Mouse (Mus musculus): ENCODE data around the gene Zbed5. TPM values are rescaled to one million over a fixed set of nuclear protein-coding genes. Genes with fewer than 3 reads are reported as not detected.

Gene Zbed5
- polyA plus RNA-seq, 1 experiment from 2014 or later, result 19.9 TPM

- Histone ChIP-seq H3K9ac (replicated peaks; ENCODE audit: low read depth, low read length) (no peak overlapping the region), H3K4me1 (replicated peaks; ENCODE audit: control insufficient read depth, insufficient read depth, low read length) (no peaks in the 10 kb centered on the region), H3K9me3 (ENCODE audit: control insufficient read depth, low read length) (no peaks in the 10 kb centered on the region), H3K36me3 (ENCODE audit: control insufficient read depth, insufficient read depth) (no peaks in the 10 kb centered on the region), H3K4me3 (replicated peaks; ENCODE audit: low read length) (no peak overlapping the region), H3K4me2 (ENCODE audit: low read length) (no peak overlapping the region), H3K27ac (ENCODE audit: low read length) (no peak overlapping the region), H3K27me3 (replicated peaks; ENCODE audit: control insufficient read depth, insufficient read depth, low read length) (no peaks in the 10 kb centered on the region)
- WGBS, result 92% methylated on average over 19 of the region's 19 CpGs
- ATAC-seq, result no peak
Measured at GRCm38 (mm10) chr5:129869238-129869995, 26.1 kb upstream of the Zbed5 start.

- no peaks in the 10 kb centered on the region for H3K27me3 ChIP-seq (replicated peaks; ENCODE audit: control insufficient read depth, insufficient read depth, low read length)
- H3K9ac ChIP-seq (replicated peaks; ENCODE audit: low read depth, low read length), result no peak overlapping the region
- no peaks in the 10 kb centered on the region for H3K4me1 ChIP-seq (replicated peaks; ENCODE audit: control insufficient read depth, insufficient read depth, low read length)
- 83% methylated on average over 2 of the region's 2 CpGs for WGBS
- no peak overlapping the region for H3K4me3 ChIP-seq (replicated peaks; ENCODE audit: low read length)
- no peak overlapping the region for H3K27ac ChIP-seq (ENCODE audit: low read length)
- no peak overlapping the region for H3K4me2 ChIP-seq (ENCODE audit: low read length)
- H3K9me3 ChIP-seq (ENCODE audit: control insufficient read depth, low read length), result no peaks in the 10 kb centered on the region
- H3K36me3 ChIP-seq (ENCODE audit: control insufficient read depth, insufficient read depth), result no peaks in the 10 kb centered on the region
- ATAC-seq, result no peak
Measured at GRCm38 (mm10) chr5:129871238-129871637, 24.3 kb upstream of the Zbed5 start.

GRCm38 (mm10) chr5:129873942-129874341 is 21.6 kb upstream of the Zbed5 start:
- 89% methylated on average over 12 of the region's 12 CpGs for WGBS
- no peak overlapping the region for H3K4me3 ChIP-seq (replicated peaks; ENCODE audit: low read length)

GRCm38 (mm10) chr5:129875098-129875497 is 20.4 kb upstream of the Zbed5 start:
- no peaks in the 10 kb centered on the region for H3K4me1 ChIP-seq (replicated peaks; ENCODE audit: control insufficient read depth, insufficient read depth, low read length)
- H3K36me3 ChIP-seq (ENCODE audit: control insufficient read depth, insufficient read depth), result no peaks in the 10 kb centered on the region
- no peaks in the 10 kb centered on the region for H3K9me3 ChIP-seq (ENCODE audit: control insufficient read depth, low read length)
- no peak overlapping the region for H3K27ac ChIP-seq (ENCODE audit: low read length)
- no peak overlapping the region for H3K4me2 ChIP-seq (ENCODE audit: low read length)
- no peak overlapping the region for H3K9ac ChIP-seq (replicated peaks; ENCODE audit: low read depth, low read length)
- ATAC-seq, result no peak
- WGBS, result 85% methylated on average over 11 of the region's 11 CpGs
- H3K27me3 ChIP-seq (replicated peaks; ENCODE audit: control insufficient read depth, insufficient read depth, low read length), result no peaks in the 10 kb centered on the region
- H3K4me3 ChIP-seq (replicated peaks; ENCODE audit: low read length), result no peak overlapping the region

More at GRCm38 (mm10) chr5:129873942-129874341, 21.6 kb upstream of the Zbed5 start:
- H3K9ac ChIP-seq (replicated peaks; ENCODE audit: low read depth, low read length), result no peak overlapping the region
- H3K27ac ChIP-seq (ENCODE audit: low read length), result no peak overlapping the region
- ATAC-seq, result no peak
- no peaks in the 10 kb centered on the region for H3K9me3 ChIP-seq (ENCODE audit: control insufficient read depth, low read length)
- H3K4me1 ChIP-seq (replicated peaks; ENCODE audit: control insufficient read depth, insufficient read depth, low read length), result no peaks in the 10 kb centered on the region
- H3K27me3 ChIP-seq (replicated peaks; ENCODE audit: control insufficient read depth, insufficient read depth, low read length), result no peaks in the 10 kb centered on the region
- H3K4me2 ChIP-seq (ENCODE audit: low read length), result no peak overlapping the region
- H3K36me3 ChIP-seq (ENCODE audit: control insufficient read depth, insufficient read depth), result no peaks in the 10 kb centered on the region

GRCm38 (mm10) chr5:129877731-129878455 is 17.6 kb upstream of the Zbed5 start:
- Histone ChIP-seq H3K9me3 (ENCODE audit: control insufficient read depth, low read length) (no peaks in the 10 kb centered on the region), H3K4me2 (ENCODE audit: low read length) (no peak overlapping the region), H3K36me3 (ENCODE audit: control insufficient read depth, insufficient read depth) (peaks cover 17% of the 10 kb centered on the region), H3K4me3 (replicated peaks; ENCODE audit: low read length) (no peak overlapping the region), H3K27ac (ENCODE audit: low read length) (no peak overlapping the region), H3K9ac (replicated peaks; ENCODE audit: low read depth, low read length) (no peak overlapping the region), H3K4me1 (replicated peaks; ENCODE audit: control insufficient read depth, insufficient read depth, low read length) (no peaks in the 10 kb centered on the region), H3K27me3 (replicated peaks; ENCODE audit: control insufficient read depth, insufficient read depth, low read length) (no peaks in the 10 kb centered on the region)
- no peak for ATAC-seq
- 84% methylated on average over 9 of the region's 9 CpGs for WGBS

- no peaks in the 10 kb centered on the region for H3K4me1 ChIP-seq (replicated peaks; ENCODE audit: control insufficient read depth, insufficient read depth, low read length)
- H3K9me3 ChIP-seq (ENCODE audit: control insufficient read depth, low read length), result no peaks in the 10 kb centered on the region
- H3K4me2 ChIP-seq (ENCODE audit: low read length), result no peak overlapping the region
- H3K9ac ChIP-seq (replicated peaks; ENCODE audit: low read depth, low read length), result no peak overlapping the region
- ATAC-seq, result no peak
- H3K27me3 ChIP-seq (replicated peaks; ENCODE audit: control insufficient read depth, insufficient read depth, low read length), result no peaks in the 10 kb centered on the region
- no peak overlapping the region for H3K4me3 ChIP-seq (replicated peaks; ENCODE audit: low read length)
- H3K27ac ChIP-seq (ENCODE audit: low read length), result no peak overlapping the region
- peaks cover 17% of the 10 kb centered on the region for H3K36me3 ChIP-seq (ENCODE audit: control insufficient read depth, insufficient read depth)
- WGBS, result 59% methylated on average over 2 of the region's 2 CpGs
Measured at GRCm38 (mm10) chr5:129878946-129879345, 16.6 kb upstream of the Zbed5 start.

GRCm38 (mm10) chr5:129879888-129880287 is 15.6 kb upstream of the Zbed5 start:
- Histone ChIP-seq H3K4me1 (replicated peaks; ENCODE audit: control insufficient read depth, insufficient read depth, low read length) (peaks cover 5% of the 10 kb centered on the region), H3K27ac (ENCODE audit: low read length) (no peak overlapping the region), H3K36me3 (ENCODE audit: control insufficient read depth, insufficient read depth) (peaks cover 20% of the 10 kb centered on the region), H3K4me3 (replicated peaks; ENCODE audit: low read length) (no peak overlapping the region), H3K9me3 (ENCODE audit: control insufficient read depth, low read length) (no peaks in the 10 kb centered on the region), H3K9ac (replicated peaks; ENCODE audit: low read depth, low read length) (no peak overlapping the region), H3K4me2 (ENCODE audit: low read length) (no peak overlapping the region), H3K27me3 (replicated peaks; ENCODE audit: control insufficient read depth, insufficient read depth, low read length) (no peaks in the 10 kb centered on the region)
- no peak for ATAC-seq
- 72% methylated on average over 3 of the region's 3 CpGs for WGBS

- no peaks in the 10 kb centered on the region for H3K27me3 ChIP-seq (replicated peaks; ENCODE audit: control insufficient read depth, insufficient read depth, low read length)
- H3K9me3 ChIP-seq (ENCODE audit: control insufficient read depth, low read length), result no peaks in the 10 kb centered on the region
- WGBS, result 51% methylated on average over 10 of the region's 10 CpGs
- peak overlapping the region; percentile 78 for H3K4me2 ChIP-seq (ENCODE audit: low read length)
- peaks cover 19% of the 10 kb centered on the region for H3K4me1 ChIP-seq (replicated peaks; ENCODE audit: control insufficient read depth, insufficient read depth, low read length)
- H3K9ac ChIP-seq (replicated peaks; ENCODE audit: low read depth, low read length), result peak overlapping the region; percentile 92
- H3K36me3 ChIP-seq (ENCODE audit: control insufficient read depth, insufficient read depth), result peaks cover 12% of the 10 kb centered on the region
- peak overlapping the region; percentile 93 for H3K27ac ChIP-seq (ENCODE audit: low read length)
- ATAC-seq, result no peak
- H3K4me3 ChIP-seq (replicated peaks; ENCODE audit: low read length), result peak overlapping the region; percentile 94
Measured at GRCm38 (mm10) chr5:129886271-129886670, 9.3 kb upstream of the Zbed5 start.

- Histone ChIP-seq H3K27ac (ENCODE audit: low read length) (peak within 1 kb of the TSS; percentile 93), H3K36me3 (ENCODE audit: control insufficient read depth, insufficient read depth) (peaks cover 5% of the 10 kb centered on the region; the same call in 1 of the 2 replicates), H3K9ac (replicated peaks; ENCODE audit: low read depth, low read length) (peak within 1 kb of the TSS; percentile 92), H3K4me3 (replicated peaks; ENCODE audit: low read length) (peak within 1 kb of the TSS; percentile 94), H3K27me3 (replicated peaks; ENCODE audit: control insufficient read depth, insufficient read depth, low read length) (no peaks in the 10 kb centered on the region), H3K4me1 (replicated peaks; ENCODE audit: control insufficient read depth, insufficient read depth, low read length) (peaks cover 19% of the 10 kb centered on the region), H3K4me2 (ENCODE audit: low read length) (peak within 1 kb of the TSS; percentile 78), H3K9me3 (ENCODE audit: control insufficient read depth, low read length) (no peaks in the 10 kb centered on the region)
- peak; percentile 100 for ATAC-seq
- WGBS, result under 1% methylated on average over 46 of the region's 46 CpGs
Measured at GRCm38 (mm10) chr5:129886911-129887636, 8.4 kb upstream of the Zbed5 start, which contains the start of gene Chchd2. Gene Chchd2 (minus strand): TSS chr5:129887470.
